Mouse (Mus musculus): Measurements from ENCODE around the gene Hsd17b1. TPM values are rescaled to one million over a fixed set of nuclear protein-coding genes. Genes with fewer than 3 reads are reported as not detected.
"Not testable (repeated sequence)": the region's sequence is repeated elsewhere in the genome, so short reads cannot be mapped to it uniquely, and the experiment has no call there.

Gene Hsd17b1
- total RNA-seq, 2 experiments from 2014 or later, result not detected

- peak; percentile 88 for ATAC-seq (replicated peaks; ENCODE audit: low FRiP score, poor library complexity, severe bottlenecking)
Measured at GRCm38 (mm10) chr11:101119761-101120544, 41.7 kb downstream of the Hsd17b1 start, which contains the start of the genes Retreg3 and Tubg1. TSS of gene Retreg3 (minus strand) at chr11:101119893. TSS of gene Tubg1 (plus strand) at chr11:101119938.

- ATAC-seq (replicated peaks; ENCODE audit: low FRiP score, poor library complexity, severe bottlenecking), result peak; percentile 8
Measured at GRCm38 (mm10) chr11:101120545-101121188, 42.5 kb downstream of the Hsd17b1 start.

GRCm38 (mm10) chr11:101124494-101124893, 46.3 kb downstream of the Hsd17b1 start:
- ATAC-seq (replicated peaks; ENCODE audit: low FRiP score, poor library complexity, severe bottlenecking), result not testable (repeated sequence)

GRCm38 (mm10) chr11:101125008-101125407, 46.8 kb downstream of the Hsd17b1 start:
- not testable (repeated sequence) for ATAC-seq (replicated peaks; ENCODE audit: low FRiP score, poor library complexity, severe bottlenecking)

- ATAC-seq (replicated peaks; ENCODE audit: low FRiP score, poor library complexity, severe bottlenecking), result no peak
Measured at GRCm38 (mm10) chr11:101127075-101127474, 48.9 kb downstream of the Hsd17b1 start.

GRCm38 (mm10) chr11:101128996-101129577, 50.9 kb downstream of the Hsd17b1 start:
- no peak for ATAC-seq (replicated peaks; ENCODE audit: low FRiP score, poor library complexity, severe bottlenecking)

Other genes with a start within 250 kb of the Hsd17b1 start
- gene Stat5b, start 227.7 kb upstream of the Hsd17b1 start, total RNA-seq (2015; ENCODE audit: low replicate concordance), result 5.9 and 10.1 TPM in 2 replicates
- 7.0 and 10.3 TPM in 2 replicates for gene Stat5b, start 227.7 kb upstream of the Hsd17b1 start, total RNA-seq (2017; ENCODE audit: low replicate concordance)
- gene Stat5a, start 219.1 kb upstream of the Hsd17b1 start, total RNA-seq (2015; ENCODE audit: low replicate concordance), result 3.2 and 7.5 TPM in 2 replicates
- 5.3 and 5.4 TPM in 2 replicates for gene Stat5a, start 219.1 kb upstream of the Hsd17b1 start, total RNA-seq (2017; ENCODE audit: low replicate concordance)
- 31.0 and 31.4 TPM in 2 replicates for gene Stat3, start 138.9 kb upstream of the Hsd17b1 start, total RNA-seq (2015; ENCODE audit: low replicate concordance)
- 26.2 and 26.6 TPM in 2 replicates for gene Stat3, start 138.9 kb upstream of the Hsd17b1 start, total RNA-seq (2017; ENCODE audit: low replicate concordance)
- gene Cavin1, start 107.5 kb upstream of the Hsd17b1 start, total RNA-seq (2015; ENCODE audit: low replicate concordance), result not detected in 2 replicates
- gene Cavin1, start 107.5 kb upstream of the Hsd17b1 start, total RNA-seq (2017; ENCODE audit: low replicate concordance), result not detected in 2 replicates
- gene Atp6v0a1, start 69.0 kb upstream of the Hsd17b1 start, total RNA-seq (2015; ENCODE audit: low replicate concordance), result 316 and 341 TPM in 2 replicates
- 355 and 494 TPM in 2 replicates for gene Atp6v0a1, start 69.0 kb upstream of the Hsd17b1 start, total RNA-seq (2017; ENCODE audit: low replicate concordance)
- 2.2 and 3.8 TPM in 2 replicates for gene Naglu, start 8.4 kb upstream of the Hsd17b1 start, total RNA-seq (2015; ENCODE audit: low replicate concordance)
- 4.5 and 9.9 TPM in 2 replicates for gene Naglu, start 8.4 kb upstream of the Hsd17b1 start, total RNA-seq (2017; ENCODE audit: low replicate concordance)
- 2.5 and 3.8 TPM in 2 replicates for gene Coasy, start 4.2 kb downstream of the Hsd17b1 start, total RNA-seq (2015; ENCODE audit: low replicate concordance)
- gene Coasy, start 4.2 kb downstream of the Hsd17b1 start, total RNA-seq (2017; ENCODE audit: low replicate concordance), result 1.7 and 6.8 TPM in 2 replicates
- gene Mlx, start 8.9 kb downstream of the Hsd17b1 start, total RNA-seq (2015; ENCODE audit: low replicate concordance), result 36.0 and 43.6 TPM in 2 replicates
- 16.8 and 26.4 TPM in 2 replicates for gene Mlx, start 8.9 kb downstream of the Hsd17b1 start, total RNA-seq (2017; ENCODE audit: low replicate concordance)
- gene Psmc3ip, start 17.0 kb downstream of the Hsd17b1 start, total RNA-seq (2015; ENCODE audit: low replicate concordance), result 5.9 and 7.9 TPM in 2 replicates
- 13.2 and 29.0 TPM in 2 replicates for gene Psmc3ip, start 17.0 kb downstream of the Hsd17b1 start, total RNA-seq (2017; ENCODE audit: low replicate concordance)
- 24.5 and 25.6 TPM in 2 replicates for gene Retreg3, start 41.5 kb downstream of the Hsd17b1 start, total RNA-seq (2015; ENCODE audit: low replicate concordance)
- gene Retreg3, start 41.5 kb downstream of the Hsd17b1 start, total RNA-seq (2017; ENCODE audit: low replicate concordance), result 38.7 and 57.9 TPM in 2 replicates
- gene Tubg1, start 41.5 kb downstream of the Hsd17b1 start, total RNA-seq (2015; ENCODE audit: low replicate concordance), result 29.3 and 38.2 TPM in 2 replicates
- gene Tubg1, start 41.5 kb downstream of the Hsd17b1 start, total RNA-seq (2017; ENCODE audit: low replicate concordance), result 30.8 and 40.7 TPM in 2 replicates
- not detected in 2 replicates for gene Tubg2, start 77.5 kb downstream of the Hsd17b1 start, total RNA-seq (2015; ENCODE audit: low replicate concordance)
- gene Tubg2, start 77.5 kb downstream of the Hsd17b1 start, total RNA-seq (2017; ENCODE audit: low replicate concordance), result not detected in 2 replicates
- not detected in 2 replicates for gene Cntnap1, start 92.1 kb downstream of the Hsd17b1 start, total RNA-seq (2015; ENCODE audit: low replicate concordance)
- not detected in 2 replicates for gene Cntnap1, start 92.1 kb downstream of the Hsd17b1 start, total RNA-seq (2017; ENCODE audit: low replicate concordance)
- not detected in 2 replicates for gene Plekhh3, start 92.9 kb downstream of the Hsd17b1 start, total RNA-seq (2015; ENCODE audit: low replicate concordance)
- not detected in 2 replicates for gene Plekhh3, start 92.9 kb downstream of the Hsd17b1 start, total RNA-seq (2017; ENCODE audit: low replicate concordance)
- not detected in 2 replicates for gene Ccr10, start 97.0 kb downstream of the Hsd17b1 start, total RNA-seq (2015; ENCODE audit: low replicate concordance)
- gene Ccr10, start 97.0 kb downstream of the Hsd17b1 start, total RNA-seq (2017; ENCODE audit: low replicate concordance), result not detected in 2 replicates
- 32.3 and 58.4 TPM in 2 replicates for gene Ezh1, start 148.1 kb downstream of the Hsd17b1 start, total RNA-seq (2015; ENCODE audit: low replicate concordance)
- 43.8 and 53.9 TPM in 2 replicates for gene Ezh1, start 148.1 kb downstream of the Hsd17b1 start, total RNA-seq (2017; ENCODE audit: low replicate concordance)
- not detected in 2 replicates for gene Ramp2, start 167.6 kb downstream of the Hsd17b1 start, total RNA-seq (2015; ENCODE audit: low replicate concordance)
- not detected in 2 replicates for gene Ramp2, start 167.6 kb downstream of the Hsd17b1 start, total RNA-seq (2017; ENCODE audit: low replicate concordance)
- 133 and 142 TPM in 2 replicates for gene Vps25, start 175.3 kb downstream of the Hsd17b1 start, total RNA-seq (2015; ENCODE audit: low replicate concordance)
- 27.3 and 31.7 TPM in 2 replicates for gene Vps25, start 175.3 kb downstream of the Hsd17b1 start, total RNA-seq (2017; ENCODE audit: low replicate concordance)
- 0.72 and 5.9 TPM in 2 replicates for gene Wnk4, start 182.2 kb downstream of the Hsd17b1 start, total RNA-seq (2015; ENCODE audit: low replicate concordance)
- 2.8 and 3.1 TPM in 2 replicates for gene Wnk4, start 182.2 kb downstream of the Hsd17b1 start, total RNA-seq (2017; ENCODE audit: low replicate concordance)
- gene Cntd1, start 200.6 kb downstream of the Hsd17b1 start, total RNA-seq (2015; ENCODE audit: low replicate concordance), result 5.8 and 10.1 TPM in 2 replicates
- gene Cntd1, start 200.6 kb downstream of the Hsd17b1 start, total RNA-seq (2017; ENCODE audit: low replicate concordance), result 11.1 and 11.6 TPM in 2 replicates
- gene Coa3, start 200.7 kb downstream of the Hsd17b1 start, total RNA-seq (2015; ENCODE audit: low replicate concordance), result 19.8 and 33.1 TPM in 2 replicates
- 5.3 and 16.2 TPM in 2 replicates for gene Coa3, start 200.7 kb downstream of the Hsd17b1 start, total RNA-seq (2017; ENCODE audit: low replicate concordance)
- gene Becn1, start 223.9 kb downstream of the Hsd17b1 start, total RNA-seq (2015; ENCODE audit: low replicate concordance), result 71.4 and 72.5 TPM in 2 replicates
- 273 TPM in 2 replicates for gene Becn1, start 223.9 kb downstream of the Hsd17b1 start, total RNA-seq (2017; ENCODE audit: low replicate concordance)
- 425 and 456 TPM in 2 replicates for gene Psme3, start 237.8 kb downstream of the Hsd17b1 start, total RNA-seq (2015; ENCODE audit: low replicate concordance)
- 261 and 313 TPM in 2 replicates for gene Psme3, start 237.8 kb downstream of the Hsd17b1 start, total RNA-seq (2017; ENCODE audit: low replicate concordance)
- 25.2 and 38.6 TPM in 2 replicates for gene Aoc2, start 246.7 kb downstream of the Hsd17b1 start, total RNA-seq (2015; ENCODE audit: low replicate concordance)
- gene Aoc2, start 246.7 kb downstream of the Hsd17b1 start, total RNA-seq (2017; ENCODE audit: low replicate concordance), result 12.8 and 18.9 TPM in 2 replicates

Measured in erythroid progenitor cell, adult 5-6 weeks (primary cell).